Mouse (Mus musculus): ENCODE measurements around the gene Trim11.

- TF ChIP-seq CTCF (IDR thresholded peaks at IDR 0.05; ENCODE audit: borderline replicate concordance, insufficient read depth, low read length): no peak
- TF ChIP-seq POLR2A (IDR thresholded peaks at IDR 0.05; ENCODE audit: low read depth, low read length): no peak
Measured at GRCm38 (mm10) chr11:59002327-59003079, 24.6 kb downstream of the Trim11 start.

Measured in embryonic fibroblast, embryonic 13.5 days (primary cell).